ENCODE assay signal across 14 mouse cellular contexts in genomic region chr10:24224591-24224990, GRCm38 (mm10). TPM values are rescaled to one million over a fixed set of nuclear protein-coding genes. Genes with fewer than 3 reads are reported as not detected.
DNase-seq lines count a peak whose midpoint lies in the region; ATAC-seq lines count a peak whose summit lies in the region.
"Had no signal": no experiment of that assay in that cellular context is flagged by ENCODE, and none has a peak within 500 bp of the region (broad histone marks: within the 10 kb centered on the region; RNA-seq: fewer than 3 reads in every experiment).

No protein-coding gene starts in this region.

- H3K9ac ChIP-seq in hindbrain, embryonic 16.5 days (ENCODE audit: low read depth, low read length): no peak overlapping the region
- H3K9ac ChIP-seq in neural tube, embryonic 11.5 days (ENCODE audit: low read length): no peak overlapping the region
- no peak overlapping the region for H3K9ac ChIP-seq in forebrain, embryonic 15.5 days (replicated peaks)
- H3K9ac ChIP-seq: forebrain, postnatal 0 days had no signal

- peak overlapping the region; percentile 65 for H3K4me3 ChIP-seq in hindbrain, embryonic 10.5 days
- no peak overlapping the region for H3K4me3 ChIP-seq in hindbrain, embryonic 16.5 days (ENCODE audit: low read length)
- peak overlapping the region; percentile 17 for H3K4me3 ChIP-seq in neural tube, embryonic 11.5 days (ENCODE audit: low read depth, low read length)
- 0 out of 2 replicates have a peak overlapping the region, but pooled peaks have one; percentile 60 for H3K4me3 ChIP-seq in limb, embryonic 10.5 days
- H3K4me3 ChIP-seq in forebrain, embryonic 15.5 days: no peak overlapping the region

- no peak overlapping the region; the same call in 1 of the 2 replicates for H3K4me2 ChIP-seq in hindbrain, embryonic 16.5 days (ENCODE audit: low read length)
- peak overlapping the region; percentile 2; the same call in 1 of the 2 replicates for H3K4me2 ChIP-seq in neural tube, embryonic 11.5 days (ENCODE audit: low read depth)
- H3K4me2 ChIP-seq in forebrain, embryonic 15.5 days (replicated peaks): no peak overlapping the region

- peaks cover 46% of the 10 kb centered on the region for H3K4me1 ChIP-seq in hindbrain, embryonic 10.5 days (replicated peaks)
- H3K4me1 ChIP-seq in hindbrain, embryonic 16.5 days (ENCODE audit: control insufficient read depth, insufficient read depth, low read depth, low read length): peaks cover 9% of the 10 kb centered on the region
- H3K4me1 ChIP-seq in neural tube, embryonic 11.5 days (ENCODE audit: control insufficient read depth, insufficient read depth, low read length): peaks cover 6% of the 10 kb centered on the region
- peaks cover 19% of the 10 kb centered on the region for H3K4me1 ChIP-seq in limb, embryonic 10.5 days
- H3K4me1 ChIP-seq in forebrain, embryonic 15.5 days: peaks cover 19% of the 10 kb centered on the region

- WGBS in hindbrain, embryonic 10.5 days: 13% methylated on average over 8 of the region's 8 CpGs
- 19% methylated on average over 8 of the region's 8 CpGs for WGBS in hindbrain, embryonic 16.5 days
- WGBS in neural tube, embryonic 11.5 days: 17% methylated on average over 8 of the region's 8 CpGs
- WGBS in limb, embryonic 10.5 days: 19% methylated on average over 8 of the region's 8 CpGs
- 43% methylated on average over 8 of the region's 8 CpGs for WGBS in forebrain, embryonic 15.5 days

- no peaks in the 10 kb centered on the region for H3K9me3 ChIP-seq in hindbrain, embryonic 10.5 days
- no peaks in the 10 kb centered on the region for H3K9me3 ChIP-seq in hindbrain, embryonic 16.5 days (ENCODE audit: control insufficient read depth, low read length)
- H3K9me3 ChIP-seq in neural tube, embryonic 11.5 days (ENCODE audit: control insufficient read depth, low read length): no peaks in the 10 kb centered on the region
- H3K9me3 ChIP-seq in limb, embryonic 10.5 days (replicated peaks): no peaks in the 10 kb centered on the region
- no peaks in the 10 kb centered on the region for H3K9me3 ChIP-seq in forebrain, embryonic 15.5 days

- no peak for DNase-seq in hindbrain, embryonic 10.5 days (ENCODE audit: low spot score)
- DNase-seq in neural tube, embryonic 11.5 days (ENCODE audit: low spot score): no peak
- DNase-seq in neural tube, embryonic 10.5 days (ENCODE audit: extremely low spot score, low spot score): no peak
- DNase-seq in limb, embryonic 10.5 days (ENCODE audit: low spot score): no peak
- DNase-seq in adrenal gland, postnatal 25 days: no peak
- DNase-seq: adrenal gland, postnatal 10 days; cerebellum, postnatal 14 days; forebrain, postnatal 0 days; gastrocnemius, postnatal 14 days; lung, postnatal 14 days; thymus, postnatal 4 days had no signal

- no peak for ATAC-seq in hindbrain, embryonic 16.5 days
- ATAC-seq in neural tube, embryonic 11.5 days (ENCODE audit: insufficient read depth, low FRiP score, low TSS enrichment): no peak
- ATAC-seq in forebrain, embryonic 15.5 days (replicated peaks): no peak
- ATAC-seq: forebrain, postnatal 0 days had no signal

- H3K27ac ChIP-seq in hindbrain, embryonic 10.5 days: no peak overlapping the region
- no peak overlapping the region for H3K27ac ChIP-seq in hindbrain, embryonic 16.5 days (ENCODE audit: low read depth, low read length)
- H3K27ac ChIP-seq in neural tube, embryonic 11.5 days (ENCODE audit: low read depth, low read length): no peak overlapping the region
- H3K27ac ChIP-seq in limb, embryonic 10.5 days: no peak overlapping the region
- no peak overlapping the region for H3K27ac ChIP-seq in forebrain, embryonic 15.5 days (replicated peaks)

- no peaks in the 10 kb centered on the region for H3K36me3 ChIP-seq in hindbrain, embryonic 10.5 days
- no peaks in the 10 kb centered on the region for H3K36me3 ChIP-seq in hindbrain, embryonic 16.5 days (ENCODE audit: control insufficient read depth, insufficient read depth, low read length)
- H3K36me3 ChIP-seq in neural tube, embryonic 11.5 days (ENCODE audit: control insufficient read depth, insufficient read depth, low read length): no peaks in the 10 kb centered on the region
- no peaks in the 10 kb centered on the region for H3K36me3 ChIP-seq in limb, embryonic 10.5 days
- no peaks in the 10 kb centered on the region for H3K36me3 ChIP-seq in forebrain, embryonic 15.5 days

- H3K27me3 ChIP-seq in hindbrain, embryonic 10.5 days (ENCODE audit: insufficient read depth, poor library complexity, severe bottlenecking): peaks cover 62% of the 10 kb centered on the region
- peaks cover 16% of the 10 kb centered on the region for H3K27me3 ChIP-seq in hindbrain, embryonic 16.5 days (replicated peaks; ENCODE audit: control insufficient read depth, insufficient read depth, low read length)
- H3K27me3 ChIP-seq in neural tube, embryonic 11.5 days (ENCODE audit: control insufficient read depth, insufficient read depth, low read length): peaks cover 16% of the 10 kb centered on the region
- H3K27me3 ChIP-seq in limb, embryonic 10.5 days (ENCODE audit: low read depth, poor library complexity, severe bottlenecking): peaks cover 87% of the 10 kb centered on the region
- peaks cover 19% of the 10 kb centered on the region for H3K27me3 ChIP-seq in forebrain, embryonic 15.5 days

RNA-seq across cellular contexts. Expression of gene Moxd1, which starts 1.3 kb away (rescaled TPM):
- 22.0 and 22.4 TPM in 2 replicates for polyA plus RNA-seq in hindbrain, embryonic 10.5 days (2016; fragmentation: Nextera tagmentation; extraction: Ambion mirVana)
- 9.7 and 10.2 TPM in 2 replicates for polyA plus RNA-seq in hindbrain, embryonic 16.5 days (2015; fragmentation: Nextera tagmentation; extraction: Ambion mirVana)
- 39.6 and 45.8 TPM in 2 replicates for polyA plus RNA-seq in neural tube, embryonic 11.5 days (2014; fragmentation: Nextera tagmentation; extraction: Ambion mirVana)
- 3.2 and 6.0 TPM in 2 replicates for polyA plus RNA-seq in limb, embryonic 10.5 days (2016; fragmentation: Nextera tagmentation; extraction: Ambion mirVana)
- total RNA-seq in adrenal gland, postnatal 25 days (2021): 0.21 TPM in 1 of 2 replicates, not detected in the other
- 2.4 and 2.8 TPM in 2 replicates for polyA plus RNA-seq in forebrain, embryonic 15.5 days (2015; fragmentation: Nextera tagmentation; extraction: Ambion mirVana)
- polyA plus RNA-seq: C2C12 had no signal

Comparison
In these comparisons a context has a peak if more than half of its experiments do, and no peak if none do; other contexts are left out.
1. H3K4me3 ChIP-seq: peak in hindbrain, embryonic 10.5 days (single experiment), neural tube, embryonic 11.5 days (single experiment) and limb, embryonic 10.5 days (single experiment); none in hindbrain, embryonic 16.5 days (single experiment) and forebrain, embryonic 15.5 days (single experiment).